Comparison of ENCODE assay signal across 8 mouse cellular contexts in the genomic region with DNA sequence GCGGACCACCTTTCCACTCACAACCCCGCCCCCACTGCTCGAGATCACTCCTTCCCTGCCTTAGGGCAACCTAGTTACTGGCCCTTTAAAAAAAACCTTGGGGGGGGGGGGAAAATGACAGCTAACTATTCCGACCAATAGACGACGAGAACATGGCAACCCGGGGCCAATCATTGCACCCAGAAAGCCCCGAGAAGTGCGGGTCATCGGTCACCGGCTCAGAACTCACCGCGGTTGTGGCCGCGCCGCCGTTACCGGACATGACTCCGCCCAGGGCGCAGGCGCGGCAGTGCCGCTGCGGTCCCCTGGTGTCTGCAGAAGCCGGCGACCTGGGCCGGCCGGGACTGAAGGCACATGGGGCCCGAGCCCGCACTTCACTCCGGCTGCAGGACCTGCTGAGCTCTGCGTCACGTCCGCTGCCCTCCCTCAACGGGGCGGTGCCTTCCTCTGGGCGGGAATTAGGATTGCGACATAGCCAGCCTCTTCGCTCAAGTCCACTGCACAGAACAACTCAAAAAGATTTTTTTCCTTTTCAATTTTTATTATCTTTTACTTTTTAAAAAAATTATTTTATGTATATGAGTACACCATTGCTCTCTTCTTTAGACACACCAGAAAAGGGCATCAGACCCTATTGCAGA. TPM values are rescaled to one million over a fixed set of nuclear protein-coding genes. Genes with fewer than 3 reads are reported as not detected.
DNase-seq lines count a peak whose midpoint lies in the region; ATAC-seq lines count a peak whose summit lies in the region.

Hmbs (minus strand) TSS at position 448 of the 641 bp plus-strand sequence.

- peak; percentile 95 for ATAC-seq in inflammation-experienced regulatory T-cells, adult 6 months
- ATAC-seq in megakaryocyte-erythroid progenitor cell, adult 5-6 weeks (replicated peaks; ENCODE audit: low FRiP score, low TSS enrichment, poor library complexity, severe bottlenecking): peak; percentile 61

- intact Hi-C loops in left cerebral cortex, postnatal 10 days (cut with DNase I): no loop called here

- DNase-seq in adipocyte (ENCODE audit: low spot score): peak; percentile 95
- peak; percentile 96 for DNase-seq in embryo, embryonic 10 days (ENCODE audit: low spot score)
- peak; percentile 86 for DNase-seq in gastrocnemius, postnatal 10 days
- DNase-seq in left cerebral cortex, postnatal 10 days (ENCODE audit: extremely low spot score in 1 of 2, low spot score in 2 of 2): peak; percentile 85 to 93
- DNase-seq in right cerebral cortex, postnatal 25 days: peak; percentile 92
- peak; percentile 85 to 91 for DNase-seq in urinary bladder, postnatal 4 days (ENCODE audit: low spot score in 2 of 2)

RNA-seq across cellular contexts. Expression of gene Hmbs, which starts in this region (rescaled TPM):
- total RNA-seq in gastrocnemius, postnatal 10 days (2021): 10 to 100 TPM; 29.2 to 31.0 TPM
- polyA plus RNA-seq in inflammation-experienced regulatory T-cells, adult 6 months (2017; shearing (Covaris generic)): 10 to 100 TPM; 24.7 to 35.8 (median 25.4) TPM
- 10 to 100 TPM; 20.5 to 24.0 TPM for total RNA-seq in left cerebral cortex, postnatal 10 days (2021)
- 498 and 537 TPM in 2 replicates for total RNA-seq in megakaryocyte-erythroid progenitor cell, adult 5-6 weeks (2014; fragmentation: Nextera tagmentation)
- 135 and 240 TPM in 2 replicates for total RNA-seq in megakaryocyte-erythroid progenitor cell, adult 5-6 weeks (2017)

Comparison
In these comparisons a context has a peak if more than half of its experiments do, and no peak if none do; other contexts are left out.
1. Peak in every context shown above with its lines: DNase-seq and ATAC-seq.
2. RNA of gene Hmbs (total RNA-seq): 135 to 537 TPM in megakaryocyte-erythroid progenitor cell, adult 5-6 weeks; 29.2 to 31.0 TPM in gastrocnemius, postnatal 10 days and 20.5 to 24.0 TPM in left cerebral cortex, postnatal 10 days; every median in the first group is over 4 times any median in the second.